Mouse (Mus musculus) urinary bladder, postnatal 14 days (tissue): ENCODE measurements around the gene Dgcr2.

Source experiments
- DNase-seq: peaks from one replicate; pipeline ENCODE4 v3.0.0; 2021; ENCODE audit warnings: low spot score

The Dgcr2 gene

GRCm38 (mm10) chr16:17848431-17848830, 49.9 kb downstream of the Dgcr2 start:
- DNase-seq, result no peak

DNA sequence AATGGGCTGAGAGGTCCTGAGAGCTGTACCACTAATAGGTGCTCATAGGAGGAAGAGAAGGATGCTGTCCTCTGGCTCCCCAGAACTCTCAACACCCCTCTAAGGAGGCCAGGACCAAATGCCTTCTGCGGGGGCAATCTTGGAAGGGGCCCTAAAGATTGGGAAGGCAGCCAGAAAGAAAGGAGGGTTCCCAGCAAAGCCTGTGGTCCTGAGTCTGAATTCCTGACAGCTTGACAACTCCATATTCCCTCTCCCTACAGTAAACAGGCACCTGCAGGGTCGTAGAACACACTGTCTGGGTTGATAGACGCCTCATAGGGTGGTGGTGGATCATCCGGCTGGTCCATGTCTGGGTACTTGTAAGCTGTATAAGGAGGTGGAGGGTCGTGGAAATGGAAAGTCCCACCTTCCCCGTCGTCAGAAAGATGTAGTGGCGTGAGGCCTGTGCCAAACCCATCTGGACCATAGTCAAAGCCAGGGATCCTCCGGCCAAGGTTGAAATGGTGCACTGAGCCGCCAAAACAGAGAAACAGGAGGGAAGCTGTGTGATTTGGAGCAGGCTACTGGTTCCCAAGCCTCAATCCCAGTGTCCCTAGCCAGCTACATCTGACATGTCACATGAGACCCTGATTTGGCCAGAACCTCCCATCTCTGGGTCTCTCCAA, 54.5 kb downstream of the Dgcr2 start:
- no peak for DNase-seq

DNA sequence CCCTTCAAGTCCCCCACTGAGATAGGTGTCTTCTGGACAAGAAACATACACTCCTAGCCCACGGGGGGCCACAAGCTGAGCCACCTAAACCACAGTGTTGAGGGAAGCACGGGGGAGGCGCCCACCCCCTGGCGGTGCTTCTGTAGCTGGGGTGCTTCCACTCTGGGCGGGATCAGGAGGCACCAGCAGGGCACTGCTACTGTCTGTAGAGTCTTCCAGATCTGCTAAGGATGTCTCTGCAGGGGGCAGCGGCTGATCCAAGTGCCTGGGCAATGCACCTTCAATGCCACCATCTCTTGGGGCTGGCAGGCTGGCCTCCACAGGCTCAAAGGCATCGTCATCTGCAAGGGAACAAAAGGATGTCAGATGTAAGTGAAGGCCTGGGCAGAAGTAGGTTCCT, 55.9 kb downstream of the Dgcr2 start:
- no peak for DNase-seq

- no peak for DNase-seq
These were observed 58.4 kb downstream of the Dgcr2 start for GRCm38 (mm10) chr16:17839976-17840375.

DNA sequence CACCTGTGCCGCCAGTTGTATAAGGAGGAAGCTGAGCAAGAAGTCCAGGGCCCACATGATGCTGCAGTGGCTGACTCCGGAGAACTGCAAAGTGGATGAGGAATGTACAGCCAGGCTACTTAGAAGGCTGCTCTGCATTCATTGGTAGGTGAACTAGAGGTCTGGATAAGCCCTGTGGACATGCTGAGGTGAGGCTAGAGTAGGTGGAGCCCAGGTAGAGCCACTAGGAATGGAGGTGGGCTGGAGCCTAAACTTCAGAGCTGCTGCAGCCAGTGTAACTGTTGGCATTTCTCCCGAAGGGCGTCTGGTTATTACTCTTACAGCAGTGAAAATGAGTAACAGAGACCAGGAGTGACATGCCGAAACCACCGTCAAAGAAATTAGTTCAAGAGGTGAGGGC, 60.3 kb downstream of the Dgcr2 start, which contains the start of gene Car15:
TSS of gene Car15 (minus strand) at position 314 of the 400 bp plus-strand sequence.
- DNase-seq, result no peak

- DNase-seq, result no peak
These were observed 62.9 kb downstream of the Dgcr2 start for GRCm38 (mm10) chr16:17835481-17835880.

DNA sequence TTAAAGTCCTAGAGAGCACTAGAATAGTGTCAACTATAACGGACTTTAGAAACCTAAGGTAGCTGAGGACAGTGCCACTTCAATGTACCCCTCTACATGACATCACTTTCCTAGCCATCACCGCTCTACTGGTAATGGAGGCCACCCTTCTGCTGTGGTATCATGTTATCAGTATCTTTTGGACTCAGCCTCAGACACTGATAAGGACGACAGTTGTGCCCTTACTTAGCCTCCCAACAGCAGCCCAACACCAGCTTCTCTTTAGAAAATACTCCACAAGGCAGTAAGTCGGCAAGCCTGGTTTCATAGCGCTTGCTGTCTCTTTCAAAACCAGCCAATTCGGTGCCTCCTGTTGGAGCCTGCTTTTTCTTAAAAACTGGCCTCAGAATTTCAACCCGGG, 63.8 kb downstream of the Dgcr2 start:
- DNase-seq, result no peak

- no peak for DNase-seq
These were observed 64.5 kb downstream of the Dgcr2 start for GRCm38 (mm10) chr16:17833681-17834399.

DNA sequence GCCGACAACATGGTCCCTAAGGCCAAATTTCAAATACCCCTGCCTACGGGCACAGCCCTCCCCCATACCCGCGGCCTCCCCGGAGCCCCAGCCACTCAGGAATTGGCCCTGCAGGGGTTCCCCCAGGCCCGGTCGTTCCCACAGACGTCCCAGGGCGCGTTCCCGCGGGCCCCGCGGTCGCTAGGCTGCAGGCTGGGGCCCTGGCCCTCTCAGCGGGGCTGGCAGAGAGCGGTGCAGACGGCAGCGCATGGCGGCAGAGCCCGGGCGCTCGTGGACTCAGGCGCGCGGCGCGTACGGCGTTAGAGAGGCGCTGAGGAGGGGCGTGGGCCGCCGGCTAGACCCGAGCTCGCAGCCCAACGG, 65.1 kb downstream of the Dgcr2 start:
- no peak for DNase-seq

DNA sequence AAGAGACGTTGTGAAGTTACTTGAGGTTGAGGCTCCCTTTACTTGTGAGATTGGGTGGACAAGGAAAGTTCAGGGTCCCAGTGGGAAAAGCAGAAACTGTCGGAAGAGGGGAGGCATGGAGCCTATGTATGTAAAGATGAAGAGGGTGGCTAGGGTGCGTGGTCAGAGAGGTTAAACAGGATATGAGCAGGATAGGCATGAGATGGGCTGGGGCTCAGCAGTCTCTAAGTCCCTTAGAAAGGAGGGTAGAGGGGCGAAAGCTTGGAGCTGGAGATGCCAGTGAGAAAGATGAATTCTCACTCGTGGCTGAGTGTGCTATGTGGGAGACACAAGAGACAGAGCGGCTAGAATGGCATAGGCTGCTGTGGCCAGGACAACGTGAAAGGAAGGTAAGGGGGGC, 65.5 kb downstream of the Dgcr2 start, which contains the start of gene B830017H08Rik:
TSS of gene B830017H08Rik (plus strand) at position 301 of the 400 bp plus-strand sequence.
- DNase-seq, result no peak

DNA sequence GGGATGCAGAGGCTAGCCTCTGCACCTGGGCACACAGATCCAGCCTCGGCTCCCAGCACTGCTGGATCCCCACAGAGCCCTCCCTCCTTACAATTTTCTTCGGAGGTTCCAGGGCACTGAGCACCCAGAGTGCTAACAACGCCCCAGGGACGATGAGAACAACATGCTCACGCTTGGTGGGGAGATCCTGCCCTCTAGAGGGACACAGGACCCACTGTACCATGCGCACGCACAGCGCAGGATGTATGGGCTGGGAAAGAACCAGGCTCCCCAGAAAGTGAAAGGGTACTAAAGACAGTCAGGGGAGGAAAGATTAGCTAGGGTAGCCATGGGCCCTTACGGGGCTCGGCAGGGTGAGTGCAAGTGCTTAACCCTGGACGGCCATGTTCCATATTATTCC, 66.6 kb downstream of the Dgcr2 start:
- DNase-seq, result no peak

DNA sequence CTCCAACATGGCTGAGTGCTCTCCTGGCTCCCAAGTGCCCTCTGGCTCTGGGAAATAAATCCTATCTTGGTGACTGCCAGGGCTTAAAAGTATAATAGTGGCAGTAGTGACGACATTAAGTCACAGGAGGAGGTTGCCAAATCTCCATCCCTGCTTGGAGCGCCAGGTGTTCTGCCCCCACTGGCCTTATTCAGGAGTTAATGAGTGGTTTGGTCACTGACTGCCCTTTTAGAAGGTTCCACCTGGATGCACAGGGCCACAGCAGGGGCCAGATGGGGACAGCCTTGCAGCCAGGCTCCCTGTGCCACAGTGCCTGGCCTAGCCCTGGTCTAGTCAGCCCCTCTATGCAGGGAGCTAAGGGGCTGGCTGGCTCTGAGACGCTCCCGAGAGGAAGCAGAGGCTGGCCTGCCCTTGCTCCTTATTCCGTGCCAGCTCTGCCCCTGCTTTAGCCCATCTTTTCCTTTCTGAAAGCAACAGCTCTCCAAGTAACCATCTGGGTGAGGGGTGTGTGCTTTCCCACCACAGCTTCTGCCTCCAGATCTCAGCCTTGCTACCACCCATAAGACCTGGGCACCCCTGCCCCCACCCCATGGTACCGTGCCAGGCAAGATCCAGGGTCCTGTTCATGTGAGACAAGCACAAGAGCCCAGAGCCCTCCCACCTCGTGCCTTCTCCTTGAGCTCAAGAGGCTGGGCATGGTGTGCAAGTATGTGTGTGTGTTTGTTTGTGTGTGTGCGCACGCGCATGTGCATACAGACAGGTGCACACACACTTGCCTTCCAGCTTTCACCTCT, 67.8 kb downstream of the Dgcr2 start:
- no peak for DNase-seq

GRCm38 (mm10) chr16:17828867-17829266, 69.5 kb downstream of the Dgcr2 start:
- DNase-seq, result no peak

GRCm38 (mm10) chr16:17828229-17828628, 70.1 kb downstream of the Dgcr2 start:
- no peak for DNase-seq

- no peak for DNase-seq
These were observed 71.9 kb downstream of the Dgcr2 start for GRCm38 (mm10) chr16:17826500-17826899.

- no peak for DNase-seq
These were observed 81.8 kb downstream of the Dgcr2 start for GRCm38 (mm10) chr16:17816528-17816927.

- DNase-seq, result peak; percentile 63
These were observed 82.7 kb downstream of the Dgcr2 start for GRCm38 (mm10) chr16:17815411-17816402.

DNA sequence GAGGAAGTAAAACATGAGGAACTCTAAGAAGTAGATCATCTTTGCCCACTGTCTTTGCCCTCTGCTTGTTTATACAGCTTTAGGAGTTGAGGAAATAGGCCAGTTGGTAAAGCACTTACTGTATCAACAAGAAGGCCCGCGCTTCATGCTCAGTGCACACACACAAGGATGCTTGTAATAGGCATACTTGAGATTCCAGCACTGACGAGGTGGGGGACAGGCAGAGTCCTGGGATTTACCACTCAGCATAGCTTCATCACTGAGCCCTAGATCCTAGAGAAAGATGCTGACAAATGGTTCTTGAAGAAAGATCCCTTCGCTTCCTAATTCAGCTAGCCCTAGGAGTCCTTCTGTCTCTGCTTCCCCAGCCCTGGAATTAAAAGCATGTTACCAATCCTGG, 85.2 kb downstream of the Dgcr2 start:
- DNase-seq, result no peak

DNA sequence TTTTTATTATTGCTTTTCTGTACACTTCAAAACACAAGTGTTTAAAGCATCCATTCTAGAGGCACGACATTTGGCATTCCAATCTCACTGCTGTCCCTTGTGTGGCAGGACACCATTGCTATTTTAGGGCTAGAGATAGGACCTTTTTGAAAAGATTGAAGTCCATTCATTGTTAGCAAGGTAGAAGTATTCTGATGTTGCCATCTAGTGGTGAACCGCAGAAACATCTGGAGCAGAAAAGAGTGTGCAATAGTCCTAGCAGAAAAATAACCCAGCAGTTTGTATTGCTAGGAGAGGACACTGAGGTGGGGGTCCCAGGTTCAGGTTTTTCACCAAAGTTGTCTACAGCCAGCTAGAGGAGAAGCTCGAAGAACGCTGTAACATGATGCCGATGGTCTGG, 86.2 kb downstream of the Dgcr2 start:
- peak; percentile 37 for DNase-seq

- DNase-seq, result peak; percentile 37
These were observed 88.7 kb downstream of the Dgcr2 start for GRCm38 (mm10) chr16:17809711-17810110.

GRCm38 (mm10) chr16:17809125-17809524, 89.2 kb downstream of the Dgcr2 start:
- DNase-seq, result no peak
